Mouse (Mus musculus): Measurements from ENCODE around the gene Cdk6. TPM values are rescaled to one million over a fixed set of nuclear protein-coding genes. Genes with fewer than 3 reads are reported as not detected.

Cdk6 gene
- polyA plus RNA-seq, 1 experiment = 30.9 TPM

GRCm38 (mm10) chr5:3357496-3357895, 16.2 kb downstream of the Cdk6 start:
- no peaks in the 10 kb centered on the region for H3K27me3 ChIP-seq (ENCODE audit: control insufficient read depth, insufficient read depth, insufficient read length)
- peaks cover 51% of the 10 kb centered on the region for H3K36me3 ChIP-seq (ENCODE audit: control insufficient read depth, insufficient read depth)
- H3K79me2 ChIP-seq (ENCODE audit: control insufficient read depth, insufficient read depth) = peaks cover 100% of the 10 kb centered on the region
- TF ChIP-seq CEBPB (IDR thresholded peaks at IDR 0.05; ENCODE audit: low read depth) = no peak
- no peak for TF ChIP-seq MYOG (IDR thresholded peaks at IDR 0.05; ENCODE audit: control insufficient read depth, extremely low read depth, insufficient read length)
- no peak for TF ChIP-seq MYOD1 (IDR thresholded peaks at IDR 0.05; ENCODE audit: control insufficient read depth, insufficient read length, low read depth)
- H3ac ChIP-seq (ENCODE audit: control insufficient read depth, insufficient read length, low read depth) = no peak overlapping the region
- peaks cover 91% of the 10 kb centered on the region for H3K79me3 ChIP-seq (ENCODE audit: low read depth)
- no peak overlapping the region for H3K4me3 ChIP-seq (ENCODE audit: insufficient read depth, poor library complexity, severe bottlenecking)

GRCm38 (mm10) chr5:3358687-3359520, 17.6 kb downstream of the Cdk6 start:
- H3K79me2 ChIP-seq (ENCODE audit: control insufficient read depth, insufficient read depth) = peaks cover 100% of the 10 kb centered on the region
- no peaks in the 10 kb centered on the region for H3K27me3 ChIP-seq (ENCODE audit: control insufficient read depth, insufficient read depth, insufficient read length)
- H3K79me3 ChIP-seq (ENCODE audit: low read depth) = peaks cover 95% of the 10 kb centered on the region
- H3K4me3 ChIP-seq (ENCODE audit: insufficient read depth, poor library complexity, severe bottlenecking) = no peak overlapping the region
- H3K36me3 ChIP-seq (ENCODE audit: control insufficient read depth, insufficient read depth) = peaks cover 50% of the 10 kb centered on the region
- no peak for TF ChIP-seq USF1 (IDR thresholded peaks at IDR 0.05; ENCODE audit: low read depth)
- no peak for TF ChIP-seq CEBPB (IDR thresholded peaks at IDR 0.05; ENCODE audit: low read depth)
- TF ChIP-seq MAX (IDR thresholded peaks at IDR 0.05) = no peak
- TF ChIP-seq MYOD1 (IDR thresholded peaks at IDR 0.05; ENCODE audit: control insufficient read depth, insufficient read length, low read depth) = no peak
- TF ChIP-seq CTCF (IDR thresholded peaks at IDR 0.05; ENCODE audit: control insufficient read depth, insufficient read depth, insufficient read length) = no peak
- TF ChIP-seq MYOG (IDR thresholded peaks at IDR 0.05; ENCODE audit: control insufficient read depth, extremely low read depth, insufficient read length) = no peak
- no peak for TF ChIP-seq FOSL1 (IDR thresholded peaks at IDR 0.05; ENCODE audit: insufficient read depth, low read length, poor library complexity, severe bottlenecking)
- no peak overlapping the region for H3ac ChIP-seq (ENCODE audit: control insufficient read depth, insufficient read length, low read depth)

DNA sequence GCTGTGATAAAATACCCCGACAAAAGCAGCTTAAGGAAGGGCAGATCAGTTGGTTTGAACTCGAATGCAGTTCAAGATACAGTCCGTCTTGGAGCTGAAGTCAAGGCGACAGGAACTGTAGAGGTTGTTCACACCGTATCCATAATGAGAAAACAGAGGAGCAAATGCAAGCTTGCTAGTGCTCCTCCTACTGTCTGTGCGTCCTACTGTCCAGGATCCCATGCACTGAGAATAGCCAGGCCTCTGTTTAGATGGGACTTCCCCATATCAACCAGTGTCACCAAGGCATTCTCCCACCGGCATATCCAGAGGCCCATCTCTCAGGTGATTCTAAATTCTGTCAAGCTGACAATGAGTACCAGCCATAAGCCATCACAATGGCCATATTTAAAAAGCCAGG, 18.6 kb downstream of the Cdk6 start:
- Histone ChIP-seq H3K79me3 (ENCODE audit: low read depth) (peaks cover 95% of the 10 kb centered on the region), H3K4me3 (ENCODE audit: insufficient read depth, poor library complexity, severe bottlenecking) (no peak overlapping the region)
- TF ChIP-seq CTCF (IDR thresholded peaks at IDR 0.05; ENCODE audit: control insufficient read depth, insufficient read depth, insufficient read length) (no peak), FOSL1 (IDR thresholded peaks at IDR 0.05; ENCODE audit: insufficient read depth, low read length, poor library complexity, severe bottlenecking) (no peak), MYOD1 (IDR thresholded peaks at IDR 0.05; ENCODE audit: control insufficient read depth, insufficient read length, low read depth) (no peak), MYOG (IDR thresholded peaks at IDR 0.05; ENCODE audit: control insufficient read depth, extremely low read depth, insufficient read length) (no peak), MAX (IDR thresholded peaks at IDR 0.05) (no peak), USF1 (IDR thresholded peaks at IDR 0.05; ENCODE audit: low read depth) (no peak), CEBPB (IDR thresholded peaks at IDR 0.05; ENCODE audit: low read depth) (no peak)

GRCm38 (mm10) chr5:3361252-3361651, 20.0 kb downstream of the Cdk6 start:
- no peaks in the 10 kb centered on the region for H3K27me3 ChIP-seq (ENCODE audit: control insufficient read depth, insufficient read depth, insufficient read length)
- H3ac ChIP-seq (ENCODE audit: control insufficient read depth, insufficient read length, low read depth) = no peak overlapping the region
- H3K79me2 ChIP-seq (ENCODE audit: control insufficient read depth, insufficient read depth) = peaks cover 100% of the 10 kb centered on the region
- peaks cover 92% of the 10 kb centered on the region for H3K79me3 ChIP-seq (ENCODE audit: low read depth)
- TF ChIP-seq CEBPB (IDR thresholded peaks at IDR 0.05; ENCODE audit: low read depth) = no peak
- TF ChIP-seq MYOD1 (IDR thresholded peaks at IDR 0.05; ENCODE audit: control insufficient read depth, insufficient read length, low read depth) = no peak
- TF ChIP-seq FOSL1 (IDR thresholded peaks at IDR 0.05; ENCODE audit: insufficient read depth, low read length, poor library complexity, severe bottlenecking) = no peak
- no peak for TF ChIP-seq USF1 (IDR thresholded peaks at IDR 0.05; ENCODE audit: low read depth)
- TF ChIP-seq MAX (IDR thresholded peaks at IDR 0.05) = no peak
- TF ChIP-seq CTCF (IDR thresholded peaks at IDR 0.05; ENCODE audit: control insufficient read depth, insufficient read depth, insufficient read length) = no peak
- TF ChIP-seq MYOG (IDR thresholded peaks at IDR 0.05; ENCODE audit: control insufficient read depth, extremely low read depth, insufficient read length) = no peak
- H3K36me3 ChIP-seq (ENCODE audit: control insufficient read depth, insufficient read depth) = peaks cover 57% of the 10 kb centered on the region
- no peak overlapping the region for H3K4me3 ChIP-seq (ENCODE audit: insufficient read depth, poor library complexity, severe bottlenecking)

More for the DNA sequence above, 18.6 kb downstream of the Cdk6 start:
- Histone ChIP-seq H3K27me3 (ENCODE audit: control insufficient read depth, insufficient read depth, insufficient read length) (no peaks in the 10 kb centered on the region), H3K36me3 (ENCODE audit: control insufficient read depth, insufficient read depth) (peaks cover 49% of the 10 kb centered on the region), H3K79me2 (ENCODE audit: control insufficient read depth, insufficient read depth) (peaks cover 100% of the 10 kb centered on the region), H3ac (ENCODE audit: control insufficient read depth, insufficient read length, low read depth) (no peak overlapping the region)

DNA sequence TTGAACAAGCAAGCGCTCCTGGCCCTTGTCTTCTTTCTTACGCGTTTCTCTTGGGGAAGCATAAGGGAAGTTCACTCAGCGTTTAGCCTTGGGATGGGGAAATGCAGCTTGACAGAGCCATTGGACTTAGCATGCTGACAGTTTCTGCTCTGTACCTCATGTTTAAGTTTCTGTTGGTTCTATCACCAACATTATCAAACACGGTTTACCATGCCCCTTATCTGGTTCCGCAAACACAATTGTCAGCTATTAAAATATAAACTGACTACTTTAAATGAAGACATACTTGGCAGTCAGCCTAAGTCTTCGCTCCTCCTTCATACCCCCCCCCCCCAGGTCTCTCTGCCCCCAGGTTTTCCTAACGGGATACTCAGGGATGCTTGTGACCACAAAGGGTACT, 20.8 kb downstream of the Cdk6 start:
- H3K36me3 ChIP-seq (ENCODE audit: control insufficient read depth, insufficient read depth) = peaks cover 56% of the 10 kb centered on the region
- H3ac ChIP-seq (ENCODE audit: control insufficient read depth, insufficient read length, low read depth) = no peak overlapping the region
- H3K27me3 ChIP-seq (ENCODE audit: control insufficient read depth, insufficient read depth, insufficient read length) = no peaks in the 10 kb centered on the region
- peaks cover 93% of the 10 kb centered on the region for H3K79me3 ChIP-seq (ENCODE audit: low read depth)
- H3K79me2 ChIP-seq (ENCODE audit: control insufficient read depth, insufficient read depth) = peaks cover 100% of the 10 kb centered on the region
- H3K4me3 ChIP-seq (ENCODE audit: insufficient read depth, poor library complexity, severe bottlenecking) = no peak overlapping the region
- TF ChIP-seq CTCF (IDR thresholded peaks at IDR 0.05; ENCODE audit: control insufficient read depth, insufficient read depth, insufficient read length) (no peak), MYOG (IDR thresholded peaks at IDR 0.05; ENCODE audit: control insufficient read depth, extremely low read depth, insufficient read length) (no peak), CEBPB (IDR thresholded peaks at IDR 0.05; ENCODE audit: low read depth) (no peak), MAX (IDR thresholded peaks at IDR 0.05) (no peak), FOSL1 (IDR thresholded peaks at IDR 0.05; ENCODE audit: insufficient read depth, low read length, poor library complexity, severe bottlenecking) (no peak), MYOD1 (IDR thresholded peaks at IDR 0.05; ENCODE audit: control insufficient read depth, insufficient read length, low read depth) (no peak), USF1 (IDR thresholded peaks at IDR 0.05; ENCODE audit: low read depth) (no peak)
